Mouse (Mus musculus) kidney, embryonic 16.5 days (tissue): ENCODE results near the gene Abhd12. TPM values are rescaled to one million over a fixed set of nuclear protein-coding genes. Genes with fewer than 3 reads are reported as not detected.
A peak's percentile ranks its signal among the peaks of the same experiment; 100 is the strongest.

ENCODE experiments used
- ATAC-seq: fragments of 200-750 bp; cut with Nextera tagmentation; 2 replicates; pipeline ENCODE4 v1.8.0; 2017; ENCODE audit warnings: moderate TSS enrichment; ENCODE audit not compliant: low FRiP score, low TSS enrichment
- H3K27ac ChIP-seq: fragments of 300-500 bp; sonication (generic); 2 replicates; pipeline ENCODE4 v1.5.1; 2014; ENCODE audit warnings: low read length
- H3K27me3 ChIP-seq: fragments of 300-500 bp; sonication (generic); 2 replicates; pipeline ENCODE4 v1.6.1; 2014; ENCODE audit warnings: low read length, control low read depth, mixed read lengths; ENCODE audit not compliant: insufficient read depth
- H3K36me3 ChIP-seq: fragments of 300-500 bp; sonication (generic); 2 replicates; pipeline ENCODE4 v1.6.1; 2014; ENCODE audit warnings: low read length, control low read depth, mixed read lengths; ENCODE audit not compliant: insufficient read depth
- H3K4me1 ChIP-seq: fragments of 300-500 bp; sonication (generic); 2 replicates; pipeline ENCODE4 v1.6.1; 2014; ENCODE audit warnings: low read length, control low read depth, mixed read lengths; ENCODE audit not compliant: insufficient read depth
- H3K4me2 ChIP-seq: fragments of 300-500 bp; sonication (generic); replicated peaks from 2 replicates; pipeline ENCODE4 v1.6.1; 2014; ENCODE audit warnings: low read depth, low read length
- H3K4me3 ChIP-seq: fragments of 300-500 bp; sonication (generic); 2 replicates; pipeline ENCODE4 v1.5.1; 2014; ENCODE audit warnings: mild to moderate bottlenecking, low read length
- H3K9ac ChIP-seq: fragments of 300-500 bp; sonication (generic); replicated peaks from 2 replicates; pipeline ENCODE4 v1.6.1; 2014; ENCODE audit warnings: low read length
- H3K9me3 ChIP-seq: fragments of 300-500 bp; sonication (generic); 2 replicates; pipeline ENCODE4 v1.6.1; 2016; ENCODE audit warnings: low read length, control low read depth
- WGBS: fragments of 180-500 bp; shearing (Covaris S2); extraction: QIAGEN DNeasy Blood & Tissue Kit; methylation state at CpG from one replicate; pipeline ENCODE4 v1.1.7; 2014; 5-methylcytosine and 5-hydroxymethylcytosine counted together
- polyA plus RNA-seq: library from polyadenylated mRNA; unstranded; fragments of >200 nt; fragmentation: Nextera tagmentation; extraction: Ambion mirVana; gene quantifications from 2 replicates; pipeline ENCODE4 v1.2.1, GENCODE M21; 2015

Abhd12 gene
- polyA plus RNA-seq, 1 experiment from 2014 or later: 74.1 TPM

DNA sequence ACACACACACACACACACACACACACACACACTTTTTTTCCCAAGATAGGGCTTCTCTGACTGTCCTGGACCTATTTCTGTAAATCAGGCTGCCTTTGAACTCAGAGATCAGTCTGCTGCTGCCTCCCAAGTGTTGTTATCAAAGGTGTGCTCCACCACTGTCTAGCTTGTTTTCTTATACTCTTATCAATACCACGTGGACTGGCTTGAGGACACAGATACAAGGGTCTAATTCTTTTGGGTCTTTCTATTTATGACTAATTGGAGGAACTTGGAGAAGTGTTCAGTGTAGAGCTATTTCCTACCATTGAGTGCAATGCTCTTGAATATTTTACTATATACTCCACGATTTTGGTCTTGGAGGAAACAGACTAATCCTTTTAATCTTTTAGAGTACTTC, 17.2 kb downstream of the Abhd12 start:
- Histone ChIP-seq H3K9ac (no peak overlapping the region), H3K27me3 (no peaks in the 10 kb centered on the region), H3K4me2 (no peak overlapping the region), H3K4me3 (no peak overlapping the region), H3K27ac (no peak overlapping the region), H3K4me1 (no peaks in the 10 kb centered on the region), H3K9me3 (no peaks in the 10 kb centered on the region), H3K36me3 (0 out of 2 replicates have a peak, but pooled peaks cover 2% of the 10 kb centered on the region)
- ATAC-seq: no peak
- WGBS: 81% methylated on average over 2 of the region's 2 CpGs

GRCm38 (mm10) chr2:150886315-150886714, 18.2 kb downstream of the Abhd12 start:
- H3K4me2 ChIP-seq: no peak overlapping the region
- 0 out of 2 replicates have a peak, but pooled peaks cover 2% of the 10 kb centered on the region for H3K36me3 ChIP-seq
- no peak overlapping the region for H3K4me3 ChIP-seq
- no peaks in the 10 kb centered on the region for H3K27me3 ChIP-seq
- H3K9ac ChIP-seq: no peak overlapping the region
- H3K4me1 ChIP-seq: no peaks in the 10 kb centered on the region
- no peak overlapping the region for H3K27ac ChIP-seq
- no peaks in the 10 kb centered on the region for H3K9me3 ChIP-seq
- no peak for ATAC-seq

- Histone ChIP-seq H3K27me3 (no peaks in the 10 kb centered on the region), H3K9me3 (no peaks in the 10 kb centered on the region), H3K4me3 (no peak overlapping the region), H3K4me2 (no peak overlapping the region), H3K4me1 (no peaks in the 10 kb centered on the region), H3K36me3 (0 out of 2 replicates have a peak, but pooled peaks cover 2% of the 10 kb centered on the region), H3K9ac (no peak overlapping the region), H3K27ac (no peak overlapping the region)
- ATAC-seq: no peak
- WGBS: 85% methylated on average over 1 of the region's 1 CpGs
Observed at GRCm38 (mm10) chr2:150885814-150886213, 18.7 kb downstream of the Abhd12 start.

- 67% methylated on average over 1 of the region's 1 CpGs for WGBS
- H3K27me3 ChIP-seq: no peaks in the 10 kb centered on the region
- peak; percentile 15; the same call in 1 of the 2 replicates for ATAC-seq
- H3K4me3 ChIP-seq: no peak overlapping the region
- H3K9ac ChIP-seq: no peak overlapping the region
- no peaks in the 10 kb centered on the region for H3K4me1 ChIP-seq
- H3K36me3 ChIP-seq: 0 out of 2 replicates have a peak, but pooled peaks cover 2% of the 10 kb centered on the region
- H3K9me3 ChIP-seq: no peaks in the 10 kb centered on the region
- no peak overlapping the region for H3K4me2 ChIP-seq
- H3K27ac ChIP-seq: no peak overlapping the region
Observed at GRCm38 (mm10) chr2:150884779-150885110, 19.8 kb downstream of the Abhd12 start.

GRCm38 (mm10) chr2:150884075-150884778, 20.3 kb downstream of the Abhd12 start:
- no peaks in the 10 kb centered on the region for H3K27me3 ChIP-seq
- ATAC-seq: peak; percentile 23; the same call in 1 of the 2 replicates
- H3K9ac ChIP-seq: no peak overlapping the region
- H3K4me3 ChIP-seq: no peak overlapping the region
- no peaks in the 10 kb centered on the region for H3K4me1 ChIP-seq
- H3K9me3 ChIP-seq: no peaks in the 10 kb centered on the region
- H3K4me2 ChIP-seq: no peak overlapping the region
- no peak overlapping the region for H3K27ac ChIP-seq
- 0 out of 2 replicates have a peak, but pooled peaks cover 2% of the 10 kb centered on the region for H3K36me3 ChIP-seq
- WGBS: 86% methylated on average over 8 of the region's 8 CpGs

DNA sequence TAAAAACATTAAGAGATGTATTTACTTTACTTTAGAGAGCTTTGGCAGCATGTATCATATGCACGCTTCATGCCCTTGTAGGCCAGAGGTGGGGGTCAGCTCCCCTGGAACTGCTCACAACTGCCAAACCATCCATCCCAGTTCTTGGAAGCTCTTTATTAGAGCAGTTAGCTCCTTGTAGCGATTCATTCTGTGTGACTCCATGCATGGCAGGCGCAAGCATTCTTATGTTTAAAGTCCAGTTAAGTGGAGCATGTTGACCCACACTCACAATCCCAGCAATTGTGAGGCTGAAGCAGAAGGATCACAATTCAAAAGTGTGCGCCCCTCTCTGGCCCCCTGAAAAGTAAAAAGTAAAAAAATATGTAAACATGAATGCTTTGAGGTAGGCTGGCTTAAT, 27.0 kb downstream of the Abhd12 start:
- H3K4me2 ChIP-seq: no peak overlapping the region
- no peaks in the 10 kb centered on the region for H3K9me3 ChIP-seq
- no peak for ATAC-seq
- H3K27ac ChIP-seq: no peak overlapping the region
- WGBS: 74% methylated on average over 4 of the region's 4 CpGs
- H3K36me3 ChIP-seq: 0 out of 2 replicates have a peak, but pooled peaks cover 1% of the 10 kb centered on the region
- no peak overlapping the region for H3K9ac ChIP-seq
- H3K4me1 ChIP-seq: no peaks in the 10 kb centered on the region
- no peak overlapping the region for H3K4me3 ChIP-seq
- no peaks in the 10 kb centered on the region for H3K27me3 ChIP-seq

- Histone ChIP-seq H3K9me3 (no peaks in the 10 kb centered on the region), H3K4me1 (no peaks in the 10 kb centered on the region), H3K4me3 (no peak overlapping the region), H3K9ac (no peak overlapping the region), H3K4me2 (no peak overlapping the region), H3K36me3 (no peaks in the 10 kb centered on the region), H3K27ac (no peak overlapping the region), H3K27me3 (no peaks in the 10 kb centered on the region)
- WGBS: 95% methylated on average over 1 of the region's 1 CpGs
- ATAC-seq: no peak
Observed at GRCm38 (mm10) chr2:150875226-150875625, 29.3 kb downstream of the Abhd12 start.

GRCm38 (mm10) chr2:150874508-150874907, 30.0 kb downstream of the Abhd12 start:
- ATAC-seq: no peak
- no peak overlapping the region for H3K27ac ChIP-seq
- no peaks in the 10 kb centered on the region for H3K9me3 ChIP-seq
- no peak overlapping the region for H3K9ac ChIP-seq
- no peak overlapping the region for H3K4me2 ChIP-seq
- H3K4me3 ChIP-seq: no peak overlapping the region
- H3K27me3 ChIP-seq: no peaks in the 10 kb centered on the region
- no peaks in the 10 kb centered on the region for H3K36me3 ChIP-seq
- H3K4me1 ChIP-seq: no peaks in the 10 kb centered on the region
- WGBS: 97% methylated on average over 1 of the region's 1 CpGs

GRCm38 (mm10) chr2:150869446-150869845, 35.1 kb downstream of the Abhd12 start:
- H3K9me3 ChIP-seq: no peaks in the 10 kb centered on the region
- H3K4me3 ChIP-seq: no peak overlapping the region
- H3K27ac ChIP-seq: no peak overlapping the region
- no peaks in the 10 kb centered on the region for H3K27me3 ChIP-seq
- ATAC-seq: no peak
- no peaks in the 10 kb centered on the region for H3K4me1 ChIP-seq
- H3K4me2 ChIP-seq: no peak overlapping the region
- no peaks in the 10 kb centered on the region for H3K36me3 ChIP-seq
- H3K9ac ChIP-seq: no peak overlapping the region
- WGBS: 96% methylated on average over 1 of the region's 1 CpGs

DNA sequence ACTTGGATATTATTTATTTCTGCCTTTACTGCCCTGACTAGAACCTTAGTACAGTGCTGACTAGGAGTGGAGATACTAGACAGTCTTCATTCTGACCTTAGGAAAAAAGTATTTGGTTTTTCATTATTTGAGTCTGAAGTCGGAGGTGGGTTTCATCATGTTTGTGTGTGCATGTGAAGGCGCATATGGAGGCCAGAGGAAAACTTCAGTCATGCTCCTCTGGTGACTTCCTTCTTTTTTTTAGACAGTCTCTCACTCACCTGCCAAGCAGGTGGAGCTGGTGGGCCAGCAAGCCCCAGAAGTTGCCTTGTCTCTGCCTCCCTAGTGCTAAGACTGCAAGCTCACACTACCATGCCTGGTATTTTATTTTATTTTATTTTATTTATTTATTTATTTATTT, 37.5 kb downstream of the Abhd12 start:
- Histone ChIP-seq H3K4me1 (no peaks in the 10 kb centered on the region), H3K9ac (no peak overlapping the region), H3K4me2 (no peak overlapping the region), H3K36me3 (no peaks in the 10 kb centered on the region), H3K4me3 (no peak overlapping the region), H3K9me3 (no peaks in the 10 kb centered on the region), H3K27me3 (no peaks in the 10 kb centered on the region), H3K27ac (no peak overlapping the region)
- no peak for ATAC-seq
- 94% methylated on average over 2 of the region's 2 CpGs for WGBS
